Mouse (Mus musculus): Measurements from ENCODE around the gene Galk1.

DNA sequence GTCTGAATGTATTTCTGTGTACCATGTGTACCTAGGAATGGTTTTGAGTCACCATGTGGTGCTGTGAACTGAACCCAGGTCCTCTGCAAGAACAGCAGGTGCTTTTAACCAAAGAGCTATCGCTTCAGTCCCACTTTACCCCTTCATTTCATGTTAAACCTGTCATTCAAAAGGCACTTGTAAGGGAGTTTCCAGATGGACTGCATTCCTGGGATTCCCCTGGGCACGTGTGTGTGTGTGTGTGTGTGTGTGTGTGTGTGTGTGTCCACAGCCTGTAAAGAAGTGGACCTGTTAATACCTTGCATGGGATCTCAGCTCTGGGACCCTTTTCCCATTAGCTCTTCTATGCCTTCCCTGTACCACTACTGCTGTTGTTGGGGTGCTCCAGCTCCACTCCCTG, 37.1 kb upstream of the Galk1 start:
- TF ChIP-seq CHD2 (IDR thresholded peaks at IDR 0.05; ENCODE audit: low read depth, low read length) = no peak
- no peak for TF ChIP-seq HCFC1 (IDR thresholded peaks at IDR 0.05; ENCODE audit: borderline replicate concordance, insufficient read depth, low read length)

Data from ES-E14 (cell line).